Mouse (Mus musculus) forebrain, embryonic 13.5 days (tissue): ENCODE measurements around the gene Flt3. TPM values are rescaled to one million over a fixed set of nuclear protein-coding genes. Genes with fewer than 3 reads are reported as not detected.

Source experiments
- ATAC-seq: fragments of 200-750 bp; cut with Nextera tagmentation; 2 replicates; pipeline ENCODE4 v1.8.0; 2017
- H3K27ac ChIP-seq: fragments of 300-500 bp; sonication (generic); 2 replicates; pipeline ENCODE4 v1.5.1; 2015; ENCODE audit warnings: inconsistent platforms, mild to moderate bottlenecking, moderate library complexity
- H3K27me3 ChIP-seq: fragments of 300-500 bp; sonication (generic); 2 replicates; pipeline ENCODE4 v1.6.1; 2015; ENCODE audit warnings: mild to moderate bottlenecking, inconsistent platforms
- H3K36me3 ChIP-seq: fragments of 300-500 bp; sonication (generic); 2 replicates; pipeline ENCODE4 v1.6.1; 2015; ENCODE audit warnings: mild to moderate bottlenecking, inconsistent platforms; ENCODE audit not compliant: poor library complexity, severe bottlenecking
- H3K4me1 ChIP-seq: fragments of 300-500 bp; sonication (generic); 2 replicates; pipeline ENCODE4 v1.6.1; 2015; ENCODE audit warnings: inconsistent platforms
- H3K4me2 ChIP-seq: fragments of 300-500 bp; sonication (generic); 2 replicates; pipeline ENCODE4 v1.6.1; 2015; ENCODE audit warnings: inconsistent platforms, mild to moderate bottlenecking, moderate library complexity
- H3K4me3 ChIP-seq: fragments of 300-500 bp; sonication (generic); 2 replicates; pipeline ENCODE4 v1.5.1; 2015; ENCODE audit warnings: mild to moderate bottlenecking, inconsistent platforms
- H3K9ac ChIP-seq: fragments of 300-500 bp; sonication (generic); 2 replicates; pipeline ENCODE4 v1.6.1; 2015; ENCODE audit warnings: mild to moderate bottlenecking, inconsistent platforms
- H3K9me3 ChIP-seq: fragments of 300-500 bp; sonication (generic); replicated peaks from 2 replicates; pipeline ENCODE4 v1.6.1; 2016; ENCODE audit warnings: inconsistent platforms
- WGBS: fragments of 180-500 bp; shearing (Covaris S2); methylation state at CpG from one replicate; pipeline ENCODE4 v1.1.7; 2015; 5-methylcytosine and 5-hydroxymethylcytosine counted together
- microRNA-seq: library from miRNA; unstranded; fragments of <30 nt; microRNA quantifications from one replicate; pipeline ENCODE4, GENCODE M21; 2016
- polyA plus RNA-seq: library from polyadenylated mRNA; unstranded; fragments of >200 nt; fragmentation: Nextera tagmentation; extraction: Ambion mirVana; gene quantifications from 2 replicates; pipeline ENCODE4 v1.2.1, GENCODE M21; 2015

Gene Flt3
- polyA plus RNA-seq, 1 experiment from 2014 or later: 0.04 TPM

DNA sequence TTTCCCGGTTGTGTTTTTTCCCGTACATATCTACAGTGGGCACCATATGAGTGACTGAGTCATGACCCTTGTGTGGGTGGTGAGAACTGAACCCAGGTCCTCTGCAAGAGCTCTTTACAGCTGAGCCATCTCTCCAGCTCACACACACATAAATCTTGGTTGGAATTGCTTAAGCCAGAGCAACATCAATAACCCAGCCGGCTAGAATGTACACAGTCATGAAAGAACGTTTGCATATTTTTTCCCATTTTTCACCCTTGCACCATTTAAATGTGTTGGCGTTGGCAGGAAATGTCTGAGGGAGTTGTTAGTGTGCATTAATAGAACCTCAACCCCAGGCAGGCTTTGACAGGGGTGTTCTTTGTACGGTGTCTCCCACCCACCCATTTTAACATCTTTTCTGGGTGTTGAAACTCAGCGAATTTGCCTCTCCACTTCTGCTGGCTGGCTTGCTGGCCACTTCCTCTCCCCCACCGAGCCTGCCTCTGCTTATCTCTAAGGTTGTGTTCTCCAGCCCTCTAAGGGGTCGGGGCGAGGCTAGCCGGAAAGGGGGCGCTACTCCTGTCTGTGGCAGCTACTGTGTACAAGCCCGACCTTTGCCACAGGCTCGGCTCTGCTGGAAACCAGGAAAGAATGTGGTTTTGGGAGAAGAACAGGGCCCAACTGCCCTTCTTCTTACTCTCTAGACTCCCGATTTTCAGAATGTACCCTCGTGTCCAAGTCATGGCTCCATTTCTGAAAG is 108.4 kb downstream of the Flt3 start:
- no peaks in the 10 kb centered on the region for H3K36me3 ChIP-seq
- H3K27me3 ChIP-seq: peaks cover 76% of the 10 kb centered on the region
- WGBS: 44% methylated on average over 16 of the region's 16 CpGs
- H3K27ac ChIP-seq: no peak overlapping the region
- no peak overlapping the region for H3K9ac ChIP-seq
- ATAC-seq: no peak
- no peaks in the 10 kb centered on the region for H3K9me3 ChIP-seq
- H3K4me3 ChIP-seq: no peak overlapping the region
- H3K4me1 ChIP-seq: no peaks in the 10 kb centered on the region
- H3K4me2 ChIP-seq: no peak overlapping the region

DNA sequence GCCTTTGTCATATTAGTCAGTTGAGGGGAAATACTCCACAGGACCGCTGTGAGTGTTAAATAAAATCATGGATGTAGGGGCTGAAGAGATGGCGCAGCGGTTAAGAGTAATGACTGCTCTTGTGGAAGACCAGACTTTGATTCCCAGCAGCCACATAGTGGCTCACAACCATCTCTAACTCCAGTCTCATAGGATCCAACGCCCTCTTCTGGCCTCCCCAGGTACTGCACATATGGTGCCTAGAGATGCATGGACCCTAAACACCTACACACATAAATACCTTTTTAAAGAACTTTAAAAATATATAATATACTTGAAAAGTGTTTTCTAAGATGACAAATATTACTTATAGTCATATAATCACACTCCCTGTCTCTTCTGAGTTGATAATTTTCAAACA is 115.9 kb downstream of the Flt3 start:
- ATAC-seq: no peak
- 75% methylated on average over 4 of the region's 4 CpGs for WGBS

More for the DNA sequence above, 115.9 kb downstream of the Flt3 start:
- Histone ChIP-seq H3K4me2 (no peak overlapping the region), H3K36me3 (no peaks in the 10 kb centered on the region), H3K9ac (no peak overlapping the region), H3K9me3 (no peaks in the 10 kb centered on the region), H3K27ac (no peak overlapping the region), H3K4me1 (no peaks in the 10 kb centered on the region), H3K27me3 (peaks cover 78% of the 10 kb centered on the region), H3K4me3 (no peak overlapping the region)

Small RNA genes within 50 kb of the gene (microRNA-seq; reads per million reads assigned to microRNA genes)
- gene Mir7k: not detected

Other genes starting within 250 kb of the Flt3 start
- 4.0 and 4.7 TPM in 2 replicates for gene Gsx1, start 211.8 kb downstream of the Flt3 start, polyA plus RNA-seq
- gene Pdx1, start 130.5 kb downstream of the Flt3 start, polyA plus RNA-seq: not detected in 2 replicates
- gene Cdx2, start 93.2 kb downstream of the Flt3 start, polyA plus RNA-seq: not detected in 2 replicates
- not detected in 2 replicates for gene Urad, start 78.0 kb downstream of the Flt3 start, polyA plus RNA-seq
- gene Pan3, start 29.7 kb upstream of the Flt3 start, polyA plus RNA-seq: 67.5 and 68.1 TPM in 2 replicates